Mouse (Mus musculus) stomach, postnatal 0 days (tissue): ENCODE results near the gene Nmur1. TPM values are rescaled to one million over a fixed set of nuclear protein-coding genes. Genes with fewer than 3 reads are reported as not detected.

Experiments
- ATAC-seq: fragments of 200-750 bp; cut with Nextera tagmentation; 2 replicates; pipeline ENCODE4 v1.8.0; 2017; ENCODE audit not compliant: low FRiP score, low TSS enrichment
- DNase-seq: peaks from one replicate; pipeline ENCODE4 v3.0.0-alpha.2; 2016; ENCODE audit warnings: low spot score
- H3K27ac ChIP-seq: fragments of 300-500 bp; sonication (generic); replicated peaks from 2 replicates; pipeline ENCODE4 v1.5.1; 2014; ENCODE audit warnings: mild to moderate bottlenecking, control low read depth
- H3K27me3 ChIP-seq: fragments of 300-500 bp; sonication (generic); 2 replicates; pipeline ENCODE4 v1.6.1; 2014; ENCODE audit warnings: low read length; ENCODE audit not compliant: control insufficient read depth, insufficient read depth
- H3K36me3 ChIP-seq: fragments of 300-500 bp; sonication (generic); 2 replicates; pipeline ENCODE4 v1.6.1; 2014; ENCODE audit warnings: low read length, mixed read lengths; ENCODE audit not compliant: control insufficient read depth, insufficient read depth
- H3K4me1 ChIP-seq: fragments of 300-500 bp; sonication (generic); replicated peaks from 2 replicates; pipeline ENCODE4 v1.6.1; 2014; ENCODE audit warnings: antibody characterized with exemption; ENCODE audit not compliant: control insufficient read depth, insufficient read depth
- H3K4me2 ChIP-seq: fragments of 300-500 bp; sonication (generic); replicated peaks from 2 replicates; pipeline ENCODE4 v1.6.1; 2014; ENCODE audit warnings: low read depth, mild to moderate bottlenecking, control low read depth, moderate library complexity
- H3K4me3 ChIP-seq: fragments of 300-500 bp; sonication (generic); 2 replicates; pipeline ENCODE4 v1.5.1; 2014; ENCODE audit warnings: low read depth, low read length, control low read depth
- H3K9ac ChIP-seq: fragments of 300-500 bp; sonication (generic); 2 replicates; pipeline ENCODE4 v1.6.1; 2014; ENCODE audit warnings: mild to moderate bottlenecking, low read length, control low read depth, mixed read lengths
- H3K9me3 ChIP-seq: fragments of 300-500 bp; sonication (generic); 2 replicates; pipeline ENCODE4 v1.6.1; 2016; ENCODE audit warnings: low read length; ENCODE audit not compliant: control insufficient read depth
- CTCF ChIP-seq: IDR thresholded peaks from 2 replicates; pipeline ENCODE4 v1.5.1; 2016; ENCODE audit warnings: antibody characterized with exemption, low read depth, mild to moderate bottlenecking, moderate library complexity
- EP300 ChIP-seq: optimal IDR thresholded peaks from 2 replicates; pipeline ENCODE3; 2016; ENCODE audit warnings: antibody characterized with exemption
- WGBS: fragments of 180-500 bp; shearing (Covaris S2); extraction: QIAGEN DNeasy Blood & Tissue Kit; methylation state at CpG from one replicate; pipeline ENCODE4 v1.1.7; 2014; 5-methylcytosine and 5-hydroxymethylcytosine counted together
- polyA plus RNA-seq: library from polyadenylated mRNA; unstranded; fragments of >200 nt; fragmentation: Nextera tagmentation; extraction: Ambion mirVana; gene quantifications from 2 replicates; pipeline ENCODE4 v1.2.1, GENCODE M21; 2015

The Nmur1 gene
- polyA plus RNA-seq, 1 experiment from 2014 or later = 0.56 TPM

- no peak overlapping the region for H3K9ac ChIP-seq
- TF ChIP-seq EP300 = no peak
- TF ChIP-seq CTCF = peak; percentile 72
- H3K27ac ChIP-seq = no peak overlapping the region
- no peak overlapping the region for H3K4me3 ChIP-seq
- no peaks in the 10 kb centered on the region for H3K36me3 ChIP-seq
- WGBS = 55% methylated on average over 2 of the region's 2 CpGs
- peaks cover 19% of the 10 kb centered on the region for H3K4me1 ChIP-seq
- DNase-seq (no peak), ATAC-seq (no peak)
- no peaks in the 10 kb centered on the region for H3K9me3 ChIP-seq
- no peak overlapping the region for H3K4me2 ChIP-seq
- H3K27me3 ChIP-seq = no peaks in the 10 kb centered on the region
These were observed 12.5 kb upstream of the Nmur1 start for GRCm38 (mm10) chr1:86438501-86438900.

GRCm38 (mm10) chr1:86438014-86438319, 11.9 kb upstream of the Nmur1 start:
- Histone ChIP-seq H3K27ac (peak overlapping the region; percentile 40; the same call in 1 of the 2 replicates), H3K4me3 (no peak overlapping the region), H3K9ac (no peak overlapping the region; the same call in 1 of the 2 replicates), H3K36me3 (no peaks in the 10 kb centered on the region), H3K27me3 (no peaks in the 10 kb centered on the region), H3K9me3 (no peaks in the 10 kb centered on the region), H3K4me2 (no peak overlapping the region), H3K4me1 (peaks cover 17% of the 10 kb centered on the region)
- DNase-seq (no peak), ATAC-seq (no peak)
- WGBS = 24% methylated on average over 6 of the region's 6 CpGs
- TF ChIP-seq CTCF = no peak
- TF ChIP-seq EP300 = no peak

DNA sequence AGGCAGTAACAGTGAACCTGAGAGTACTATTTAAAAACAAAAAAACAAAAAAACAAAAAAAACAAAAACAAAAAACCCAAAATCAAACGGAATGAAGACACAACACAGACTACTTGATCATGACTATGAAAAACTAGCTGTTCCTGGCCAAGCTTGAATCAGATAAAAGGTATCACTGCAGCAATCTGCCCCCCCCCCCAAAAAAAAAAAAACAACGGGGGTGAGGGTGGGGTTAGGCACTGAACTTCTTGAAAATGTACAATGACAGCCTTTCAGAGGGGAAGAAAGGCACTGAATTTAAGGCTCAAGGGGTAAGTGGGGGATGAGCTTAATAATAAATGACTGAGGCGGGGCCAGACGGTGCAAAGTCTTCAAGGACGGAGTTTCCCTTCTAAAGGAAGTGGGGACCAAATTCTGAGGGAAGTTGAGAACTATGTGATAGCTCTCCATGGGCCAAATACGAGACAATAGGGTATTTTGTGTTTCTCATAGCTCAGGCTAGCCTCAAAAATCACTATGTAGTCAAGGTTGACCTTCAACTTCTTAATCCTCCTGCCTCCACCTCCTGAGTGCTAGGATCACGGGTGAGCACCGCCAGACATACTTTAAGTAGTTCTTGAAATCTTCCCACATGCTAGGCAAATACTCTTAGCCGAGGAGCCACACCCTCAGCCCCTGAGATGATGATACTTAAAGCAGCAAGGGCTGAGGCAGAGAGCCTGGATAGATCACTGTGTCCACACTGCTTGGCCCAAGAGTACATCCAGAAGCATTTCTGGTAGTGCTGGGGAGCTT, 11.4 kb upstream of the Nmur1 start:
- Histone ChIP-seq H3K9ac (no peak overlapping the region; the same call in 1 of the 2 replicates), H3K4me2 (no peak overlapping the region), H3K9me3 (no peaks in the 10 kb centered on the region), H3K27me3 (no peaks in the 10 kb centered on the region), H3K36me3 (no peaks in the 10 kb centered on the region), H3K4me3 (no peak overlapping the region), H3K4me1 (peaks cover 17% of the 10 kb centered on the region), H3K27ac (peak overlapping the region; percentile 40; the same call in 1 of the 2 replicates)
- ATAC-seq (no peak), DNase-seq (no peak)
- 31% methylated on average over 9 of the region's 9 CpGs for WGBS
- TF ChIP-seq CTCF (no peak), EP300 (no peak)

DNA sequence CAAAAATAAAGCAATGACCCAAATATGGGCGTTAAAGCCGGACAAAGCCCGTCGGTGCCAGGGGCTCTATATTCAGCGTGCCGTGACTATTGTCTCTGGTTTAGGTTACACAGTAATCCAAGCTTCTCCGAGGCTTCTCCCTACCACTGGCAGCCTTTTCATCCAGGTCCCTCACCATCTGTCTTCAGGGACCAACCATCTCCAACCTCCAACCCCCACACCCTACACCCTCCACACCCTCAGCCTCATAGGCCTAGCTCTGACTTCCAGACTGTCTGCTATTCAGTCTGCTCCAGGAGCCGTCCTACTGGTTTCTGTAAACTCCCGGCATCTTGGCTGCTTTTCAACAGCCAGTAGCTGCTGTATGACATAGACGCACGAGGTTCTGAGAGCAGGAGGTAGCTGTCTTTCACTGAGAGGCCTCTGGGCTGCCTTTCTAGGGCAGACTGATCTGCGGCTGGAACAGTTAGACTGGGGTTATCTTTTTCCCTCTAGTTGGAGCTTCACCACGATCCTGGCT, 9.3 kb upstream of the Nmur1 start:
- 12% methylated on average over 13 of the region's 13 CpGs for WGBS
- DNase-seq = peak; percentile 76
- peaks cover 15% of the 10 kb centered on the region for H3K4me1 ChIP-seq

DNA sequence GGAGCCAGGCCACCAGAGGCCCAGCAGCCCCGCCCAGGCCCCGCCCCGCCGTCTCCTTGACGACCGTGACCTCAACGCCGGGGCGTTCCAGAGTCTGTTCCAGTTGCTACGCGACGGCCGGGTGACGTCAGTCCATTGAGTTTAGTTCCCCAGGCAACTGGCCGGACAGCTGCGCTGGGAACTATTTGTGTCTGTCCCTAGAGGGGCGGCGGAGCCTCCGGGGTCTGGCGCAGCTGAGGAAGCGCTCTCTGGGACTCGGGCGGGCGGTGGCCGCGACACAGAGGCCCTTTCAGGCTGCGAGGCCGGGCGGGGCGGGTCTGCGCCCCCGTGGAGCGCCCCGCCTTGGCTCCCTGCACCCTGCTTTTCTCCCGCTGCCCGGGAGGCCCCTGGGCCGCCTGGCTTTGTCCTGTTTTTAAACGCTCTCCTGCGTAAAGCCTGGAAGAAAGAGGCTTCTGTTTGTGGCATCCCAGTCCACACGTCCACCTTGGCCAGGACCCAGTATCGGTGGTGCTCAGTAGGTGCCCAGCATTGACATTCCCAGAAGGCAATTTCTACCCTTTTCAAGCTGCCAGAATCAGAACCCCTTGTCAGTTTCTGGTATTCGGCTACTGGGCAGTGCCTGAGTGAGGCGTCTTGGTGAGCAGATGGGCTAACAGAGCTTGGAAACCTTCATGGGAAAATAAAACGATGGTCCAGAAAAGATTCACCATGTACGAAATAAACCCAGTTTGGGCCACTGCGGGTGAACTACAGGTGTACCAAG, 8.6 kb upstream of the Nmur1 start:
- H3K36me3 ChIP-seq = no peaks in the 10 kb centered on the region
- H3K4me1 ChIP-seq = peaks cover 15% of the 10 kb centered on the region
- TF ChIP-seq CTCF = no peak; the same call in 1 of the 2 replicates
- no peak for TF ChIP-seq EP300
- peak overlapping the region; percentile 99 for H3K27ac ChIP-seq
- H3K9ac ChIP-seq = peak overlapping the region; percentile 75
- peak overlapping the region; percentile 45 for H3K4me3 ChIP-seq
- ATAC-seq (peak; percentile 91), DNase-seq (peak; percentile 99)
- WGBS = 3% methylated on average over 36 of the region's 46 CpGs
- H3K27me3 ChIP-seq = no peaks in the 10 kb centered on the region
- no peaks in the 10 kb centered on the region for H3K9me3 ChIP-seq
- peak overlapping the region; percentile 78 for H3K4me2 ChIP-seq

More for the DNA sequence above, 9.3 kb upstream of the Nmur1 start:
- Histone ChIP-seq H3K27me3 (no peaks in the 10 kb centered on the region), H3K9me3 (no peaks in the 10 kb centered on the region), H3K9ac (no peak overlapping the region), H3K4me2 (peak overlapping the region; percentile 78), H3K27ac (peak overlapping the region; percentile 99), H3K4me3 (peak overlapping the region; percentile 45; the same call in 1 of the 2 replicates), H3K36me3 (no peaks in the 10 kb centered on the region)
- peak; percentile 39 for ATAC-seq
- TF ChIP-seq CTCF (no peak), EP300 (no peak)
